Mouse (Mus musculus) embryonic fibroblast, embryonic 13.5 days (primary cell): ENCODE measurements around the gene Ccdc92b. TPM values are rescaled to one million over a fixed set of nuclear protein-coding genes. Genes with fewer than 3 reads are reported as not detected.

Source experiments
- H3K27ac ChIP-seq: 2 replicates; pipeline ENCODE4 v1.5.1; 2012; ENCODE audit warnings: low read length, control low read depth, inconsistent platforms; ENCODE audit not compliant: insufficient read depth
- H3K4me1 ChIP-seq: 2 replicates; pipeline ENCODE4 v1.6.1; 2011; ENCODE audit warnings: low read length; ENCODE audit not compliant: control insufficient read depth, insufficient read depth
- H3K4me3 ChIP-seq: 2 replicates; pipeline ENCODE4 v1.5.1; 2011; ENCODE audit warnings: mild to moderate bottlenecking, control low read depth, low read length; ENCODE audit not compliant: insufficient read depth
- CTCF ChIP-seq: IDR thresholded peaks from 2 replicates; pipeline ENCODE4 v1.5.1; 2011; ENCODE audit warnings: mild to moderate bottlenecking, control low read depth, low read length, moderate library complexity, borderline replicate concordance; ENCODE audit not compliant: insufficient read depth
- POLR2A ChIP-seq: IDR thresholded peaks from 2 replicates; pipeline ENCODE4 v1.6.1; 2011; ENCODE audit warnings: low read depth, mild to moderate bottlenecking, control low read depth, low read length, moderate library complexity
- polyA plus RNA-seq: library from polyadenylated mRNA; stranded (reverse); fragments of >200 nt; gene quantifications from 2 replicates; pipeline ENCODE4 v1.2.4, GENCODE M21; 2011; ENCODE audit warnings: low read depth; ENCODE audit not compliant: missing spikeins, insufficient read length

Ccdc92b gene
- polyA plus RNA-seq, 1 experiment = not detected

DNA sequence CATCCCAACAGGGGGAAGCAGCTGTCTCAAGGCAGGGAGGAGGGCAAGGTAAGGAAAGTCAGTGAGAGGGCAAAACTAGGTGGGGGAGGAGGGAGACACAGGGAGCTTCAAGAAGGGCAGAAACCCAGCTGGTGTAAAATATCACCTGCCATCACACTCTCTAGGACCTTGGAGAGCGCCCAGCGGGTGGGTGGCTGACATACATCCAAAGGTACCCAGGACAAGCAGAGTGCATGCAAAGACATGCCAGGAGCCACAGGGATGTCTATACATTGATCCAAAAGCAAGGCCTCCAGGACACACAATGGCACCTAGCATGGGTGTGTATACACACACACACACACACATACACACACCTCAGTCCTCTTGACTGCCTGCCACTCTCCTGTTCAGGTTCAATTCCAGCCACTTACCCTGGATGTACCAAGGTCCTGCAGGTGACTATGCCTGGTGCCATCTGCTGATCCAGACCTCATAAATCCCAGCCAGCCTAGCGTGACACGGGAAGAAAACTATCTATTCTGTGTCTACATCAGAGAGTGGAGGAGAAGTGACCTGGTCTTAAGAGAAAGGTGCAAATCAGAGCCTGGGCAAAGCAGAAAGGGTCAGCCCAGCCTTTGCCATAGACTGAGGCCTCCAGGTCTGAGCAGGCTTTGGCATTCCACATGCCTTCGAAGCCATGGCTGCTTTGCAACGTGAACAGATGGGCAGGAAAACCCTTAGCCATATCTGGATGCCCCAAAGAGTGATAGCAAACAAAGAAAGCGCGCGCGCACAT, 34.3 kb upstream of the Ccdc92b start:
- no peak overlapping the region for H3K27ac ChIP-seq
- no peak for TF ChIP-seq CTCF
- no peak for TF ChIP-seq POLR2A
- H3K4me1 ChIP-seq = no peaks in the 10 kb centered on the region
- H3K4me3 ChIP-seq = no peak overlapping the region

DNA sequence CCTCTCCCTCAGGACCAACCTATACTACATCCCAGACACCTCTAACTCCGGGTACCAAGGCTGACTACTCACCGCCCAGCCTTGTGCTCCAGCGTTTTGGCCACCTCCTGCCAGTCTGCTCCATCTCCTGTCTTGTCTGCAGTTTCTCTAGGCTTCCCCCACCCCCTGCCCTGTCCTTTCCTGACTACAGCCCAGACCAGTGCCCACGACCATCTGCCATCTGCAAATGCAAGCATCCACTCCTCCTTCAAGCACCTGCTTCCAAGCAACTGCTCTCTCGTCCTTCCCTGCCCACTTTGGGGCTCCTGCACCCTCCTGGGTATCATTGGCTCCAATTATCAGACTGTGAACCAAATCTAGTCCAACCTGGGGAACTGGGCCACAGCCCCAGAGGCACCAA, 33.0 kb upstream of the Ccdc92b start:
- TF ChIP-seq CTCF = no peak
- TF ChIP-seq POLR2A = no peak
- Histone ChIP-seq H3K4me3 (no peak overlapping the region), H3K4me1 (no peaks in the 10 kb centered on the region), H3K27ac (no peak overlapping the region)

DNA sequence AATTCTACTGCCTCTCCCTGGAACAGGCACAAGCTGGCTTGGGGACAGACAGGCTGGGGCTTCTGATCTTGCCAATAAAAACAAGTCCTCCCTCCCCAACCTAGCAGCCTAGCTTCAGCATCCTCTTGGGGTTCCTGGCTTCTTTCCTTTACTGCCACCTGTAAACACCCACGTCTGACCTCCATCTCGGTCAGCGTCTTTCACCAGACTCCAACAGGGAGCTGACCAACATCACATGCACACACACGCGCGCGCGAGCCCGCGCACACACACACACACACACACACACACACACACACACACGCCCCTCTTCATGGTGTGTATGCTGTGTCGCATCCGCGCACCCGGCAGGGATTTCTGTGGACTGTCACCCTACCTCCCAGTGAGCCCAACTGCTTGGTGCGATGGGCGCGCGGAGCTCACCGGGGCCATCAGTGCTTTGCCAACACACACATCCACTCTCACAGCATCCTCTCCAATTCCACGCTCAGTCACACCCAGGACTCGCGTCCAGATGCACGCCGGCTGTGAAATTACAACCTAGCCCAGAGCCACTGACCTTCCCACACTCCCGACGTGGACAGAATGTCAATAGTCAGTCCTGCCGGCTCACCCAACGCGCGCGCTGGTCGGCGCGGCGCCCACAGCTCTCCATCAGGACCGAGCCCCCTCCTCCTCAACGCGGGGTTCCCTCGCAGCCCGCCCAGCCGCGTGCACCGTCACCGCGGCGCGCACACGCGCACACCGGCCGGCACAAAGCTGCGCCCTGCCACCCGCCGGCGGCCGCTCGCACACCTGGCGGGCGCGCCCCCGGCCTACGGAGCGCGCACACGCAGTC, 29.8 kb upstream of the Ccdc92b start:
- Histone ChIP-seq H3K27ac (no peak overlapping the region), H3K4me1 (no peaks in the 10 kb centered on the region), H3K4me3 (no peak overlapping the region)
- TF ChIP-seq POLR2A (no peak), CTCF (no peak)

DNA sequence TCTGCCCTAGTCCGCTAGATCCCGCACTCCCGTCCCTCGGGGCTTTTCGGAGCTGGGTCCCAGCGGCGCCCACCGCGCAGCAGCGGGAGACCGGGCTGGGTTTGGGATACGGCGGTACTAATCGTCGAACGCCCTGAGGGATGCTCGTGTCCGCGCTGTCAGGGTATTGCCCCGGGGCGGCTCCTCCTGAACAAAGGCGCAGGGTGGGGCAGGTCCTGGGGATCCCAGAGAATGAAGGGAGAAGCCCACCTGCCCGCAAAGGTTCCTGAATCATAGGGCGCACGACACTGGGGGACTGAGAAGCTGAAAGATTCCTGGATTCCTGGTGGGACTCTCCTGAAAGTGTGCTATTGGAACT, 29.2 kb upstream of the Ccdc92b start:
- Histone ChIP-seq H3K27ac (no peak overlapping the region), H3K4me1 (no peaks in the 10 kb centered on the region), H3K4me3 (no peak overlapping the region)
- no peak for TF ChIP-seq POLR2A
- no peak for TF ChIP-seq CTCF

DNA sequence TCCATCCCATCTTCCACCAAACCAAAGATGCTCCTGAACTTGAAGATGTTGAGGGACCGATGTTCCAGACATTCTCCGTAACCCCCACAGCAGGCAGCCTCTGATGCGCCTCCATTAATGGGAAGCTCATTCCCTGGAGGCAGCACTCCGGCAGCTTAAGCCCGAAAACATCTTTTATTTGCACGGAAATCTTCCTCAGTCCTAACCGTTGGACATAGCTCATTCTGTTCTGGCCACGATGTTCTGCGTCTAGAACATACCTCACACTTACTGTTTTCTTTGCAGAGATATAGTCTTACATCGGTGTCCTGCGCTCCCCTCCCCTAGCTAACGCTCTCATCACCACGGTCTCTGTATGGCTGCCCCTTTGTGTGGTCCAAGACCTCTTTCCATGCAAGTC, 28.7 kb upstream of the Ccdc92b start:
- Histone ChIP-seq H3K27ac (no peak overlapping the region), H3K4me1 (no peaks in the 10 kb centered on the region), H3K4me3 (no peak overlapping the region)
- TF ChIP-seq POLR2A (no peak), CTCF (no peak)

DNA sequence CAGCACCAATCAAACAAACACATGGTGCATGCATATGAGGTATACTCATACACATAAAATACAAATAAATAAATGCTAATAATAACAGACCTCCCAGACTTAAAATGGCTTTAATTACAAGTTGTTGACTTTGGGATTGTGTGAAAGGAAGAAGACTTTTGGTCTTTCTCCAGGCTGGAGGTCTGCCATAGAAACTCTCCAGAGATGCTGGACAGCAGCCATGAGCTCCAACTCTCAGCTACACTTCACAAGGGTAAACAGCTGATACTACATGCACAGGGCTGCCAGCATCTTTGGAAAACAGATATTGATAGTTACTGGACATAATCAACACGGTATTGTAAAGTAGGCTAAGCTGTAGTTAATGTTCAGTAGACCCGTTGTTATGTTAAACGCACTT, 27.2 kb upstream of the Ccdc92b start:
- Histone ChIP-seq H3K4me3 (no peak overlapping the region), H3K4me1 (no peaks in the 10 kb centered on the region), H3K27ac (no peak overlapping the region)
- TF ChIP-seq POLR2A = no peak
- TF ChIP-seq CTCF = no peak

DNA sequence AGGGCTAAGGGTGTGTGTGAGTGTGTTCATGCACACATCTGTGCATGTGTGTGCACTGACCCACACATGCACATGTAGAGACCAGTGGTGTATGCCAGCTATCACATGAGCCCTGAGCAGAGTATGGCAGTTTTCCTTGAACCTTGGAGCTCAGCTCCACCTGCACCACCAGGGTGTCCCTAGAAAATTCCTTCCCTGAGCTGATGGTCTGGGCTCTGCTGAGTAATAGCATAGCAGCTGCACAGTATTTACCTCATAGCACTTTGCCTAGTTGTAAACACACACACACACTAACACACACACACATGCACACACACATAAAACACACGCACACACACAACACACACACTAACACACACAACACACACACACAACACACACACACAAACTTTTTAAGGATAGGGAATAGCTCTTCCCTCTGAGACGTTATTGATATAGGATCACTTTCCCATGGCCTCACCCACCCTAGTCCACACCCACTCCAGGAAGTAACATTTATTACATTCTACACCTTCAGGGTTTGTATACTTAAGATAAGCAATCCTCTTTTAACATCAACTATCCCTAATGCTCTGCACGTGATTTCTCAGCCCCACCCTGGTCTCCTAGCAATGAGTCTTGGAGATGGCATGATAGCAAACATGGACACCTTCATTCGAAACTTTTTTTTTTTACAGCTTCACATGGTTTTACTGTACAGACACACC, 22.0 kb upstream of the Ccdc92b start:
- no peak for TF ChIP-seq CTCF
- Histone ChIP-seq H3K4me1 (no peaks in the 10 kb centered on the region), H3K4me3 (no peak overlapping the region), H3K27ac (no peak overlapping the region)

DNA sequence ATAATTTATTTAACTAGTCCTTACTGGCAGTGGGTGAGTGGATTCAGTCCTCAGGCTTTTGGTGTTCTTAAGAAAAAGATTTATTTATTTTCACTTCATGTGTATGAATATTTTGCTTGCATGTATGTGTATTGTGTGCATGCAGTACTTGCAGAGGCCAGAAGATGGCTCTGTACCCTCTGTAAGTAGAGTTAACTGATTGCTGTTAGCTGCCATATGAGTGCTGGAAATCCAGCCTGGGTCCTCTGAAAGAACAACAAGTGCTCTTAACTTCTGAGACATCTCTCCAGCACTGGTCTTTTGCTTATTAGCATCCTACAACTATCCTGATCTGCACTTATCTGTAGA, 21.4 kb upstream of the Ccdc92b start:
- TF ChIP-seq CTCF = no peak
- TF ChIP-seq POLR2A = no peak

DNA sequence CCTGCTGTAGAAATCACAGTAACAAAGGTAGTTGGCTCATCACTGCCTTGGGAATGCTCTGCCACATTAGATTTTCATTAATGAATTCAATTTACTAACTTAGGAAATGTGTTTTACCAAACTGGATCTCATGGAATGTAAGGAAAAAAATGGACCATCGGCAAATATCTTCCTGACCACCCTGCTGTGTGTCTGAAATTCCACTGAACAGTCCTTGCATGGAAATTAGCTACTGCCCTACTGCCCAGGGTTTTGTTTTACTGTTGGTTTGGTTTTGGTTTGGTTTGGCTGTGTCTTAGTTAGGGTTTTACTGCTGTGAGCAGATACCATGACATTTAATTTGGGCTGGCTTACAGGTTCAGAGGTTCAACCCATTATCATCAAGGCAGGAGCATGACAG, 17.1 kb upstream of the Ccdc92b start:
- Histone ChIP-seq H3K4me3 (no peak overlapping the region), H3K27ac (no peak overlapping the region), H3K4me1 (no peaks in the 10 kb centered on the region)
- TF ChIP-seq CTCF (no peak), POLR2A (no peak)

More for the DNA sequence above, 21.4 kb upstream of the Ccdc92b start:
- no peak overlapping the region for H3K27ac ChIP-seq
- H3K4me1 ChIP-seq = no peaks in the 10 kb centered on the region
- H3K4me3 ChIP-seq = no peak overlapping the region

DNA sequence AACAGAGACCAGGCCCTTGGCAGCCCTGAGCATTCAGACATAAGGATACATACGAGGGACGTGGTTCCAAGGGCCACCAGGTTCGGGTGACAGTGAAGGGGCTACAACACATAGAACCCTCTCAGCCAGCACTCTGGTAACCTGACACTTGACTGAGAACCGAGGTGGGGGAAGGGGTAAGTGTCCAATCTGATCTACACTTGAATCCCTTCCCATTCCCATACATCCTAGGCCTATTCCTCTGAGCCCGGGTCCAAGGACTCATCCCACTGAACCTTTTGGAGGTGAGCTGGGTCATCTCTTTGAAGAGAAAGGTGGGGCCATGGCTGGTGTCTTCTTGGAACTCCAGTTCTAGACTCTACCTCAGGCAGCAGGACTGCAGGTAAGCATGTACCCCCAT, 9.3 kb upstream of the Ccdc92b start:
- no peak for TF ChIP-seq CTCF
- TF ChIP-seq POLR2A = no peak
- Histone ChIP-seq H3K4me1 (no peaks in the 10 kb centered on the region), H3K27ac (no peak overlapping the region), H3K4me3 (no peak overlapping the region)
